Mouse (Mus musculus): Measurements from ENCODE around the gene Pcdh15. TPM values are rescaled to one million over a fixed set of nuclear protein-coding genes. Genes with fewer than 3 reads are reported as not detected.

Gene Pcdh15
- polyA plus RNA-seq, 1 experiment from 2014 or later, result 0.66 TPM

GRCm38 (mm10) chr10:74114107-74114506, 1015.0 kb downstream of the Pcdh15 start:
- Histone ChIP-seq H3K4me2 (no peak overlapping the region), H3K27ac (no peak overlapping the region), H3K27me3 (replicated peaks) (no peaks in the 10 kb centered on the region), H3K4me1 (no peaks in the 10 kb centered on the region), H3K36me3 (no peaks in the 10 kb centered on the region), H3K9ac (no peak overlapping the region), H3K9me3 (replicated peaks) (no peaks in the 10 kb centered on the region), H3K4me3 (no peak overlapping the region)
- 68% methylated on average over 1 of the region's 1 CpGs for WGBS (ENCODE audit: insufficient replicate concordance)
- ATAC-seq, result no peak

- no peaks in the 10 kb centered on the region for H3K27me3 ChIP-seq (replicated peaks)
- no peak overlapping the region for H3K27ac ChIP-seq
- no peaks in the 10 kb centered on the region for H3K4me1 ChIP-seq
- no peak for ATAC-seq
- no peak overlapping the region for H3K9ac ChIP-seq
- H3K4me2 ChIP-seq, result no peak overlapping the region
- H3K9me3 ChIP-seq (replicated peaks), result no peaks in the 10 kb centered on the region
- WGBS (ENCODE audit: insufficient replicate concordance), result 15% methylated on average over 1 of the region's 1 CpGs
- H3K36me3 ChIP-seq, result no peaks in the 10 kb centered on the region
- no peak overlapping the region for H3K4me3 ChIP-seq
Measured at GRCm38 (mm10) chr10:74116817-74117216, 1017.7 kb downstream of the Pcdh15 start.

GRCm38 (mm10) chr10:74123421-74123820, 1024.3 kb downstream of the Pcdh15 start:
- H3K36me3 ChIP-seq, result no peaks in the 10 kb centered on the region
- H3K4me2 ChIP-seq, result no peak overlapping the region
- H3K9me3 ChIP-seq (replicated peaks), result no peaks in the 10 kb centered on the region
- no peak for ATAC-seq
- no peak overlapping the region for H3K27ac ChIP-seq
- WGBS (ENCODE audit: insufficient replicate concordance), result 61% methylated on average over 4 of the region's 4 CpGs
- no peaks in the 10 kb centered on the region for H3K27me3 ChIP-seq (replicated peaks)
- H3K9ac ChIP-seq, result no peak overlapping the region
- no peaks in the 10 kb centered on the region for H3K4me1 ChIP-seq
- no peak overlapping the region for H3K4me3 ChIP-seq

- no peak overlapping the region for H3K4me3 ChIP-seq
- 61% methylated on average over 3 of the region's 3 CpGs for WGBS (ENCODE audit: insufficient replicate concordance)
Measured at GRCm38 (mm10) chr10:74129192-74129591, 1030.0 kb downstream of the Pcdh15 start.

GRCm38 (mm10) chr10:74129665-74130064, 1030.5 kb downstream of the Pcdh15 start:
- no peaks in the 10 kb centered on the region for H3K9me3 ChIP-seq (replicated peaks)
- no peak for ATAC-seq

More at GRCm38 (mm10) chr10:74129192-74129591, 1030.0 kb downstream of the Pcdh15 start:
- no peaks in the 10 kb centered on the region for H3K27me3 ChIP-seq (replicated peaks)
- no peaks in the 10 kb centered on the region for H3K4me1 ChIP-seq
- H3K4me2 ChIP-seq, result no peak overlapping the region
- no peaks in the 10 kb centered on the region for H3K36me3 ChIP-seq
- no peaks in the 10 kb centered on the region for H3K9me3 ChIP-seq (replicated peaks)
- no peak for ATAC-seq
- H3K27ac ChIP-seq, result no peak overlapping the region
- no peak overlapping the region for H3K9ac ChIP-seq

GRCm38 (mm10) chr10:74130805-74131204, 1031.7 kb downstream of the Pcdh15 start:
- no peaks in the 10 kb centered on the region for H3K4me1 ChIP-seq
- no peak for ATAC-seq
- no peaks in the 10 kb centered on the region for H3K27me3 ChIP-seq (replicated peaks)
- no peaks in the 10 kb centered on the region for H3K36me3 ChIP-seq
- H3K4me3 ChIP-seq, result no peak overlapping the region
- H3K4me2 ChIP-seq, result no peak overlapping the region
- H3K9ac ChIP-seq, result no peak overlapping the region
- WGBS (ENCODE audit: insufficient replicate concordance), result 76% methylated on average over 3 of the region's 3 CpGs
- no peak overlapping the region for H3K27ac ChIP-seq
- 0 out of 2 replicates have a peak, but pooled peaks cover 2% of the 10 kb centered on the region for H3K9me3 ChIP-seq (replicated peaks)

More at GRCm38 (mm10) chr10:74129665-74130064, 1030.5 kb downstream of the Pcdh15 start:
- Histone ChIP-seq H3K9ac (no peak overlapping the region), H3K4me1 (no peaks in the 10 kb centered on the region), H3K27ac (no peak overlapping the region), H3K36me3 (no peaks in the 10 kb centered on the region), H3K4me2 (no peak overlapping the region), H3K27me3 (replicated peaks) (no peaks in the 10 kb centered on the region), H3K4me3 (no peak overlapping the region)

- Histone ChIP-seq H3K27ac (no peak overlapping the region), H3K4me1 (no peaks in the 10 kb centered on the region), H3K9me3 (replicated peaks) (no peaks in the 10 kb centered on the region), H3K27me3 (replicated peaks) (no peaks in the 10 kb centered on the region), H3K9ac (no peak overlapping the region), H3K36me3 (no peaks in the 10 kb centered on the region), H3K4me3 (no peak overlapping the region), H3K4me2 (no peak overlapping the region)
- ATAC-seq, result no peak
Measured at GRCm38 (mm10) chr10:74147966-74148365, 1048.8 kb downstream of the Pcdh15 start.

- H3K36me3 ChIP-seq, result no peaks in the 10 kb centered on the region
- H3K27ac ChIP-seq, result no peak overlapping the region
- 43% methylated on average over 3 of the region's 3 CpGs for WGBS (ENCODE audit: insufficient replicate concordance)
- no peak overlapping the region for H3K9ac ChIP-seq
- H3K4me1 ChIP-seq, result no peaks in the 10 kb centered on the region
- H3K27me3 ChIP-seq (replicated peaks), result no peaks in the 10 kb centered on the region
- ATAC-seq, result no peak
- no peaks in the 10 kb centered on the region for H3K9me3 ChIP-seq (replicated peaks)
- no peak overlapping the region for H3K4me3 ChIP-seq
- no peak overlapping the region for H3K4me2 ChIP-seq
Measured at GRCm38 (mm10) chr10:74181921-74182320, 1082.8 kb downstream of the Pcdh15 start.

- H3K9me3 ChIP-seq (replicated peaks), result no peaks in the 10 kb centered on the region
- no peak overlapping the region for H3K4me3 ChIP-seq
- ATAC-seq, result no peak
- no peak overlapping the region for H3K9ac ChIP-seq
- no peak overlapping the region for H3K4me2 ChIP-seq
- H3K36me3 ChIP-seq, result no peaks in the 10 kb centered on the region
- no peak overlapping the region for H3K27ac ChIP-seq
- H3K4me1 ChIP-seq, result no peaks in the 10 kb centered on the region
- no peaks in the 10 kb centered on the region for H3K27me3 ChIP-seq (replicated peaks)
Measured at GRCm38 (mm10) chr10:74203650-74204049, 1104.5 kb downstream of the Pcdh15 start.

- ATAC-seq, result no peak
- Histone ChIP-seq H3K4me2 (no peak overlapping the region), H3K27ac (no peak overlapping the region), H3K9ac (no peak overlapping the region), H3K9me3 (replicated peaks) (no peaks in the 10 kb centered on the region), H3K4me1 (no peaks in the 10 kb centered on the region), H3K36me3 (no peaks in the 10 kb centered on the region), H3K4me3 (no peak overlapping the region), H3K27me3 (replicated peaks) (no peaks in the 10 kb centered on the region)
- 22% methylated on average over 1 of the region's 1 CpGs for WGBS (ENCODE audit: insufficient replicate concordance)
Measured at GRCm38 (mm10) chr10:74217268-74217667, 1118.1 kb downstream of the Pcdh15 start.

GRCm38 (mm10) chr10:74220439-74220838, 1121.3 kb downstream of the Pcdh15 start:
- Histone ChIP-seq H3K4me1 (no peaks in the 10 kb centered on the region), H3K4me2 (no peak overlapping the region), H3K27ac (no peak overlapping the region), H3K36me3 (no peaks in the 10 kb centered on the region), H3K27me3 (replicated peaks) (no peaks in the 10 kb centered on the region), H3K4me3 (no peak overlapping the region), H3K9me3 (replicated peaks) (no peaks in the 10 kb centered on the region), H3K9ac (no peak overlapping the region)
- 66% methylated on average over 2 of the region's 2 CpGs for WGBS (ENCODE audit: insufficient replicate concordance)
- ATAC-seq, result no peak

GRCm38 (mm10) chr10:74257716-74258446, 1158.7 kb downstream of the Pcdh15 start:
- H3K27me3 ChIP-seq (replicated peaks), result no peaks in the 10 kb centered on the region
- H3K9ac ChIP-seq, result no peak overlapping the region
- H3K9me3 ChIP-seq (replicated peaks), result no peaks in the 10 kb centered on the region
- H3K27ac ChIP-seq, result no peak overlapping the region
- H3K4me1 ChIP-seq, result no peaks in the 10 kb centered on the region
- H3K36me3 ChIP-seq, result no peaks in the 10 kb centered on the region
- no peak for ATAC-seq
- H3K4me3 ChIP-seq, result no peak overlapping the region
- H3K4me2 ChIP-seq, result no peak overlapping the region
- WGBS (ENCODE audit: insufficient replicate concordance), result 73% methylated on average over 15 of the region's 15 CpGs

- Histone ChIP-seq H3K9ac (no peak overlapping the region), H3K4me3 (no peak overlapping the region), H3K4me2 (no peak overlapping the region), H3K36me3 (no peaks in the 10 kb centered on the region), H3K27ac (no peak overlapping the region), H3K27me3 (replicated peaks) (no peaks in the 10 kb centered on the region), H3K4me1 (no peaks in the 10 kb centered on the region), H3K9me3 (replicated peaks) (no peaks in the 10 kb centered on the region)
- no peak for ATAC-seq
Measured at GRCm38 (mm10) chr10:74258639-74259038, 1159.5 kb downstream of the Pcdh15 start.
